Mouse (Mus musculus): ENCODE measurements around the gene Fcho2.

Gene Fcho2

GRCm38 (mm10) chr13:98715443-98715990 lies 99.7 kb downstream of the Fcho2 start:
- no peak for DNase-seq (ENCODE audit: low read depth, low spot score)

- no peak for DNase-seq (ENCODE audit: low read depth, low spot score)
These were observed 104.6 kb downstream of the Fcho2 start for GRCm38 (mm10) chr13:98710655-98711054.

GRCm38 (mm10) chr13:98710236-98710635 lies 105.0 kb downstream of the Fcho2 start:
- DNase-seq (ENCODE audit: low read depth, low spot score): no peak

DNA sequence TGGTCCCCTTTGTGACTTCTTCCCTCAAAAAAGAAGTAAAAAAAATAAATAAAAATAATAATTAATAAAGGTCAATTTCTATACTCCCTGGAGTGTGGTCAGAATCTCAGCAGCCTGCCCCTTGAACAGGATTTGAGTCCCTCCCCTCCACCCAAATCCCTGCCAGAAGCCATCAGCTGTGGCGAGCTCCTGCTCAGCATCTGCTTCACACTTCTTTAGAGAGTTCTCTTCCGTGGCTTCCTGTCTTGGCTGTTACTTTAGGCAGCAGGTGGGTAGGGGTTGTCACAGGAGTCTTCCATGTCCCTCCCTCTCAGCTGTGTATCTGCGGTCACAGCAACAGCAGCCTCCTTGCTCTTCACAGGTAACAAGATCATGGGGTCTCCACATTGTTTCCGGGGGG lies 109.7 kb downstream of the Fcho2 start:
- no peak for DNase-seq (ENCODE audit: low read depth, low spot score)

DNA sequence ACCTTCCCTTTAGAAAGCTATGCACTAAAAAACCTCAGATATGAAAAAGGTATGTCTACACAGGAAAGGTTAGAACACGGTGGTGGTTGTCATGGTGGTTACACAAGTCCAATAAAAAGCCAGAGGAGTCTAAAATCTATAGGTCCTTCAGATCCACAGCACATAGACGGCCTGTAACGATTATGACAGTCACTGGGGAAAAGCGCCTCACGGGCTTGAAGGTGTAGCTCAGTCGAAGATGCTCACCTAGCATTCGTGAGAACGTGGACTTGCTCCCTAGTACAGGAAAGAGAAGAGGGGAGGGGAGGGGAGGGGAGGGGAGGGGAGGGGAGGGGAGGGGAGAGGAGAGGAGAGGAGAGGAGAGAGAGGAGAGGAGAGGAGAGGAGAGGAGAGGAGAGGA lies 111.5 kb downstream of the Fcho2 start:
- DNase-seq (ENCODE audit: low read depth, low spot score): no peak

GRCm38 (mm10) chr13:98702361-98702760 lies 112.9 kb downstream of the Fcho2 start:
- no peak for DNase-seq (ENCODE audit: low read depth, low spot score)

DNA sequence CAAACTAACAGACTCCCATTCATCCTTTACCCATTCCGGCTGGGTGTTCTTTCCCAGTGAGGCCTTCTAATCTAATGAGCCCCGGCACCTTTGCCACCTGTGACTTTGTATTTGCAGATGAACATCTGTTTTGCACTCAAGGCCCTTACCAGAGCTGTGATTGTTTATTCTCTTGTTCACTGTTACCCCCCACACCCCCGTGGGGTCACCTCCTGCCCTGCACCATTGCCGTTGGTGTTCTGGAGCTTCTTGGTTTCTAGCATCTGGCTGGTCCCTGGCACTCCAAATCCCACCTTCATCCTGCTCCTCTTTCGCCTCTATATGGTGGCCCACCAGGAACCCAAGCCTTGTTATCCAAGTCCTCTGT lies 114.0 kb downstream of the Fcho2 start:
- DNase-seq (ENCODE audit: low read depth, low spot score): no peak

- no peak for DNase-seq (ENCODE audit: low read depth, low spot score)
These were observed 114.5 kb downstream of the Fcho2 start for GRCm38 (mm10) chr13:98700661-98701308.

DNA sequence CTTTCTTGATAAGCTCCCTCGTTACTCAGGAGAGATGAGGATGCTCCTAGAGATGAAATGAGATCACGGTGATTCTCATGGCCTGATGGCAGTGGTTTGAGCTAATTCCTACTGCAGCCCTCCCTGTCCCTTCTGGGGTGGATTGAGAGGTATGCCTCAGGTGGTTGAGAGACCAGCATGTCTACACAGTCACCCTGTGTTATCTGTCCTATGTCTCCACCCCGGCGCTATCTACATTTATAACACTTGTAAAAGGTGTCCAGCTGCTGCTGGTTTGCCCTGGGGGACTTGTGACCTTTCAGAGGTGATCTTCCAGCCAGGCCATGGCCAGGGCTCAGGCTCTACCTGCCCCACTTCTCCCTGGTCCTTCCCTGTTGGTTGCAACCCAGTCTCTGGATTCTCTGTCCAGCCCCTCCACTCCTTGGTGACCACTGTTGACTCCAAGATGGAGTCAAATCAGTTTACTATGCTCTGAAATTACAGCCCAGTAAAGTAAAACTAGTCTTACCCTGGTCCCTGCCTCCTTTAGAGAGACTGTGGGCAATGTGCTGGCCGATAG lies 115.2 kb downstream of the Fcho2 start:
- DNase-seq (ENCODE audit: low read depth, low spot score): no peak

- DNase-seq (ENCODE audit: low read depth, low spot score): no peak
These were observed 116.1 kb downstream of the Fcho2 start for GRCm38 (mm10) chr13:98699051-98699744.

- no peak for DNase-seq (ENCODE audit: low read depth, low spot score)
These were observed 118.5 kb downstream of the Fcho2 start for GRCm38 (mm10) chr13:98696716-98697115.

- DNase-seq (ENCODE audit: low read depth, low spot score): no peak
These were observed 119.7 kb downstream of the Fcho2 start for GRCm38 (mm10) chr13:98695546-98695945.

DNA sequence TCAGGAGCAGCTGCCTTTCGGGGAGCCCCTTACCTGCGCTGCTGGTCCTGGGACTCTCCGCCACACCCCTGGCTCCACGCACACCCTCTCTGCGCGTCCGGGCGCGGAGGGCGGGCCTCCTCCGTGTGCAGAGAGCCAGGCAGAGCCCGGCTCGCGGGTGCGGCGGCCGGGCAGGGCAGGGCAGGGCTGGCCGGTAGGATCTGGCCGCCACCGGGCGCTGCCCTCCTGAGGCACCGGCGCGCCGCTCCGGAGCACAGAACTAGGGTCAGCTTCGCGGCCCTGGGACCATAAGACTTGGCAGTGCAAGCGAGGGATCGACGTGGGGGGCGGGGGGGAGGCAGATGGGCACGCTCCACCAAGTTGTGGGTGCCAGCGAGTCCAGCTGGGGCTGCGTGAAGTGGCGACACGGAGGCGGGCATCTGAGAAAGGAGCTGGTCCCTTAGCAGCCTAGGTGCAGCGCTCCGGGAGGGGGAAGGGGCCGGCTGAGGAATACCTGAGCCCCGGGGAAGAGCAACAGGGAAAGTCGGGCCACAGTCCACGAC lies 120.4 kb downstream of the Fcho2 start, which contains the start of gene Tmem171:
Gene Tmem171, minus strand, starts transcription at position 62 of the 542 bp plus-strand sequence.
- DNase-seq (ENCODE audit: low read depth, low spot score): no peak

- no peak for DNase-seq (ENCODE audit: low read depth, low spot score)
These were observed 121.9 kb downstream of the Fcho2 start for GRCm38 (mm10) chr13:98693316-98693715.

DNA sequence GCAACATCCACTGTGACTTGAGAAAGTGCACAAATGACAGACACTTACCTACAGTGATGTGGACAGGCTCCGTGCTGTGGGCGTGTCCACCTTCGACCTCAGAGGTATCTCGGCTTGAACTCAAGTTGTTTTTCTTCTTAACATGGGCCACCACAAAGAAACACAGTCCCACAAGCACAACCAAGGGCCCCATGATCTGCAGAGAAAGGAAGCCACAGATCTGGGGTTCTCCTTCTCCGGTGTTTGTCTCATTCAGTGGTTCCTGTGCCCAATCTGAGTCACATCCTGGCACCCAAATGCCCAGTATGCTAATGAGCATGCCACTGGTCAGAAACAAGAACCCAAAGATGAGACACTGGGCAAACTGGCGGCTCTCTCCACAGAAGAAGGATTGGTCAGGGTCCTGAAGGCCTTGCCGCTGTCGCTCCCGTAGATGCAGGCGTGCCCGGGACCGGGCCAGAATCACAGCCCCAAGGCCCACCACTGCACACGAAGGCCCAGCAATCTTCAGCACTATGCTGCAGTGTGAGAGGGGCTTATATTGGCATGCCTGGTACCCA lies 123.2 kb downstream of the Fcho2 start:
- DNase-seq (ENCODE audit: low read depth, low spot score): no peak

DNA sequence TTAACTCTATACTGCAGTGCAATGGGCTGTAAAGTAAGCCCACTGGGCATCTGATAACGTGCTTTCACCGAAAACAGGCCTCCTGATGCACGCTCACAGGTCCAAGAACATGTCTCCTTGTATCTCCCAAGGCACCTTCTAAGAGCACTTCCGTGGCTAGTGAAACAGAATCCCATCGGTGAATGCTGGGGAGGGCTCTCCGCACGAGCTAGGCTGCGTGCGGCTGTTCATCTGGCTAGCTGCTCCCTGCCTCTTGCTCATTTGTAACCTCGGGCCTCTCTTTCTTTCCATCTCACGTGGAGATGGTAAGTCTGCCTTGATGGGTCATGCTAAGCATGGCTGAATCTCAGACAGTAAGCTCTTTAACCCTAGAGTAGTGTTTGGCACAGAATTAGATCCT lies 124.4 kb downstream of the Fcho2 start:
- no peak for DNase-seq (ENCODE audit: low read depth, low spot score)

DNA sequence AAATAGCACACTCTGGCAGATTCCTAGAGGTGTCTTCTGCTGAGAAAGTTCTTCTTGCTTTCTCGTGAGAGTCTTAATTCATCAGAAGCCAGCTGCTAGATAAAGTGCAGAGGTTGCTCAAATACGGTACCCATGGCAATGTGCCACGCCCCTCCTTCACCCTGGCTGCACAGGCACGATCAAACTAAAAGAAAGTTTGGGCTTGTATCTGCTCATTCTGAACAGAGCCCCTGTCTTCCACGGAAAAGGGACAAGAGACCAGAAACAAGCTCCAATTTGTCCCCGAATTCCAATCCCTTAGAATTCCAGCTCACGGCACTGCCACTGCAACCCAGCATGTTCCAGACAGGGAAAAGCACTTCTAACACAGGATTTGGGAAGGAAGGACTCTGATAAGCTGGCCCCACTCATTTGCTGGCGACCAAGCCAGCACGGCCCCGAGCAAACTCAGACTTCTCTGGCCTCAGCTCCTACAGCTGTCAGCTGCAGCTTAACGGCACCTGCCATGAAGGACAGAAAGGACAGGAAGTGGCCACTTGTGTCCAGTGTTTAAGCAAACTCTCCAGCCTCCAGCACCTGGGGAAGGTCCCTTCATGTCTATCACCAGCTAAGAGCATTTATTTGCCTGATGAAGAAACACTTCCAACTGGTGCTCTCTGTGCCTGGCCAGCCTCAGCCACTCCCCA lies 125.5 kb downstream of the Fcho2 start:
- no peak for DNase-seq (ENCODE audit: low read depth, low spot score)

- DNase-seq (ENCODE audit: low read depth, low spot score): no peak
These were observed 127.3 kb downstream of the Fcho2 start for GRCm38 (mm10) chr13:98687931-98688330.

GRCm38 (mm10) chr13:98684144-98684900 lies 130.9 kb downstream of the Fcho2 start:
- DNase-seq (ENCODE audit: low read depth, low spot score): no peak

GRCm38 (mm10) chr13:98683412-98683811 lies 131.8 kb downstream of the Fcho2 start:
- DNase-seq (ENCODE audit: low read depth, low spot score): no peak
